Mouse (Mus musculus): ENCODE results near the gene Gab2.
A peak's percentile ranks its signal among the peaks of the same experiment; 100 is the strongest.

Gab2 gene

DNA sequence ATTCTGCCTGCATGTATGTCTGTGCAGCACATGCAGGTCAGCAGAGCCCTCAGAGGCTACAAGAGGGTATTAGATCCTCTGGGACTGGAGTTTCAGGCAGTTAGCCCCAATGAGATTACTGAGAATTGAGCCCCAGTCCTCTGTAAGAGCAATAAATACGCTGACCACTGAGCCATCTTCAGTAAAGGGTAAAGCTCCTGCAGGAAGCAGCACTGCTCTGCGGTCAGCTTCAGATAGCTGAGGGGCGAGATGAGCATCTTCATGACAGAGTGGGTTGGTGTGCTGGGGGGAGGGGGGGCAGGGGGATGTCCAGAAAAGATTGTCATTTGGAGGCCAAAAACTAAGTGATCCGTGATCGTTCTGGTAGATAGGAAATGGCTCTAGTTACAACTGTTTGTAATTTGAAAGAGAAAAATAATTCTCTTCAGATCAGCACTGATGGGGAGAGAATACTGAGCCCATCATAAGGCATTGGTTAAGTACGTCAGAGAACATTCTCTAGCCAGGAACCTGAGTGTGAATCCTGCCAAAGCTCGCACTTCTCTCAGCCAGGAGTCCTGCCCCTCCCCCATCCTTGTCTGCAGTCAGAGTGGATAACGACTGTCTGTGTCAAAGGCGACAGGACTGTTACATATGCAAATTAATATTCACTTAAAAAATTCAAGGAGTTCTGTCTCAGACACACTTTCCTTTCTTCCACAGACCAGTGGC is 264.9 kb downstream of the Gab2 start:
- DNase-seq (ENCODE audit: low spot score), result no peak

DNA sequence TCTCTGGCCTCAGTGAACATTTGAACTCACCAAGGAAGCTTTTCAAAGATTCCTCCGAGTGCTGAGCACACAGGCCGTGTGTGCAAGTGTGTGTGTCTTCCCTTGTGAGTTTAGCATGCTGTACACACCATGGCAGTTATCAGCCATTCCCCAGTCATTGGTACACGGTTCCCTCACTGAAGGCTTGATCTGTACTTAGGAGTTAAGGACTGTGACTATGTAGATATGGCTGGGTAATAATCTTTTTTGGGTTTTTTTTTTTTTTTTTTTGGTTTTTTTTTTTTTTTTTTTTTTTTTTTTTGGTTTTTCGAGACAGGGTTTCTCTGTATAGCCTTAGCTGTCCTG is 265.4 kb downstream of the Gab2 start:
- no peak for DNase-seq (ENCODE audit: low spot score)

DNA sequence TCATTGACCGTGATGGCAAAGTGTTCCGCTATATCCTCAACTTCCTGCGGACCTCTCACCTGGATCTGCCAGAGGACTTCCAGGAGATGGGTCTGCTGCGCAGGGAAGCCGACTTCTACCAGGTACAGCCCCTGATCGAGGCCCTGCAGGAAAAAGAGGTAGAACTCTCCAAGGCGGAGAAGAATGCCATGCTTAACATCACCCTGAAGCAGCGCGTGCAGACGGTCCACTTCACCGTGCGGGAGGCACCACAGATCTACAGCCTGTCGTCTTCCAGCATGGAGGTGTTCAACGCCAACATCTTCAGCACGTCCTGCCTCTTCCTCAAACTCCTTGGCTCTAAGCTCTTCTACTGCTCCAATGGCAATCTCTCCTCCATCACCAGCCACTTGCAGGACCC is 266.1 kb downstream of the Gab2 start:
- DNase-seq (ENCODE audit: low spot score), result no peak

DNA sequence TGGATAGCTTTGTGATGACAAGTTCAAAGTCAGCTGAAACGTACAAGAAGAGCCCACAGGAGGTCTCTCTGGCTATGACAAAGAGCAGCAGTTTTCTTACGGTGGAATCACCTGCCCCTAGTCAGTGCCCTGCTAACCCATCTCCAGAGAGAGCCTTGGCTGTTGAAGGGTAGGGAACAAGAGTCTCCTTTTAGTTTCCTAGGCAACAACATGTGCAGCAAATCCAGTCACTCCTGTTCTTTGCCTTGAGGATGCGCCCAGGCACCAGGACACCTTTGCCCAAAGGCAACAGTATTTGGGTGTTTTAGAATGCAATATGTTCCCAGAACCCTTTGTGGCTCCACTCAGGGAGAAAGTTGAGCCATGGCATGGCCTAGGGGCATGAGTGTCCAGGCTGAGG is 266.9 kb downstream of the Gab2 start:
- no peak for DNase-seq (ENCODE audit: low spot score)

DNA sequence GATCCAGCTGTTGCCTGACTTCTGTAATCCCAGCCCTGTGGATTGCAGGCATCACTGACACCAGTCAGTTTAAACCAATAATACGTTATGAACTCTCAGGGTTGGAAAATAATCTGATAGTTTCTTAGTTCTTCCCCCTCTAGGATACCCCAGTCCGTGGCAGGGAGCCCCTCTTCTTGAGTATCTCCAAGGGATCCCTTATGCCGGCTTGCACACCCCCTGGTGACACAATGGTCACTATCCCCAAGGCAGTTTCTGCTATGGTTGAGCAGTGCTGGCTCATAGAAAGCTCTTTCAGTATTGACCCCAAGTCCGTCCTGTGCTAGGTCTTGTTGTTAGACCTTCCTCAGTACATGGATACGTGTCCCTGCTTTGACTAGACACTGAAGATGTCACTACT is 267.4 kb downstream of the Gab2 start:
- DNase-seq (ENCODE audit: low spot score), result no peak

DNA sequence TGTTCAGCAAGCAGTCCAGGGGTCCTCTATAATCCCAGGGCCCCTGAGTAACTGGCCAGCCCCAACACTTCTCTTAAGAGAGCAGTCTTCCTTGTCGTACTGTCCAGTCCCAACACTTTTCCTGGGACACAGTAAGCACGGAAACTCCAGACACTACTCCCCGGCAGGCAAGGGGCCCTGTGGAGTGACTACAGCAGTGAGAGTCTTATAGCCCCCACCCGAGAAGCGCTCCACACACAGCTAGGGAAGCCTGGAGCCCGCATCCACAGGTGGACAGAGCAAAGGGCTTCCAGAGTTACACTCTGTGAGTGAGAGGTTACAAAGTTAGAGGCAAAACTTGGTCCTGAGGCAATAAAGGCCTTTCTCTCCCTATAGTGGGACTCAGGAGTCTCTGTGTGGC is 268.1 kb downstream of the Gab2 start:
- no peak for DNase-seq (ENCODE audit: low spot score)

DNA sequence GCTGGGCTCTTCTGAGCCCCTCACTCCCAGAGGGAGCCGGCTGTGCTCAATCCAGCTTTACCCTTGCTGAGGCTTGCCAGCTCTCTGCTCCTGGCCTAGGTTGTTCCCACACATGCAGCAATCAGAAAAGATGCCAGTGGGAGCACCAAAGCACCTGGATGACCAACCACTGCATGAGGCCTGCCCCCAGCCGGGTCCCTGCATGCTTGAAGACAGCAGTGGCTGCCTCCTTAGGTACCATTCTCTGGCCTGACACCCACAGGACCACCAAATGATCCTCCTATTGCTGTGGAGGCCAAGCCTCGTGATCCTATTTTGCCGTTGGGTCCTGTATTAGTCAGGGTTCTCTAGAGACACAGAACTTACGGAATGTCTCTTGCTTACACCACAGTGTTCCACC is 269.5 kb downstream of the Gab2 start:
- no peak for DNase-seq (ENCODE audit: low spot score)

DNA sequence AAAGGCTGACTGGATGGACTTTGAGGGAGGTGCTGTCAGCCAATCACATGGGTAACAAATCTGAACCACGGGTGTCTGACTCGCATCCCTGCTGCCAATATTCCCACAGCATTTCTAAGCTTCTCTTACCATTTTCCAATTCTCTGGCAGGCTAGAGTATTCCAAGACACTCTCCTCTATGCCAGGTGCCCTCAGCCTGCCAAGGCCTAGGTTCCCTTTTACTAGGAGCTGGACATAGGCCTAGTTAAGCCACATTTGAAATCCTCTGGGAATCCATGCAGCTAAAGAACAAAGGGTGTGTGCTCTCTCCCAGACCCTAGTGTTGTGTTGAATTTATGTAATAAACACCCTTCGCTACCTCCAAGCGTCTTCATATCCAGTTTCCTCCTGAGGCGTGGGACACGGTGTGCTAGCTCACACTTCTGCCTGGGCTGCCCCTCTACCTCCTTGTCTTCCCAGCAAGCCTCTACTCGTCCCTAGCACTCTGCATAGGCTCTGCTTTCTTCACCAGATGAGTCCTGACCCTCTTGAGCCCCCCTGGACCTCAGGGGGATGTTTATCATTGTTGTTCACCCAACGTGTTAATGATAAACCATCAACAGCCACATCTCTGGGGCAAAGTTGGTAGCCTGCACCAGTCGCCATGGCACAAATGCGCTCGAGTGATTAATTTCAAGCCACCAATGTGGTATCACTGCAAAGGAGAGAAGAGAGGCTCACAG is 270.6 kb downstream of the Gab2 start:
- DNase-seq (ENCODE audit: low spot score), result no peak

DNA sequence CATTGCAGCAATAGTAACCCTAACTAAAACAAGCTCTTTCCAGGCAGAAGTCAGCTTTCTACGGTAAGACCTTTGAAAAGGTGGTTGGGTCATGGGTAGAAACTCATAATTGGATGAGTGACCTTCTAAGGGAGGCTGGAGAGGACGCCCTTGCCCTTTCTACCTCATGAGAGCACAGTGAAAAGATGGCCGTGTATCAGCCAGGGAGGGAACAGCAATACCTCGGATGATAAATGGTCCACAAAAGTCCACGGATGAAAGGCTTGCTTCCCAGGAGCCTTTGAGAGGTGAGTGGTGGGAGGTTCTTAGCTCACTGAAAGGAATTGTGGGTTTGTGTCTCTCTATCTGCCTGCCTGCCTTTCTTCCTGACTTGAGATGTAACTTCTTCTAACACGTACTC is 272.0 kb downstream of the Gab2 start:
- DNase-seq (ENCODE audit: low spot score), result no peak

DNA sequence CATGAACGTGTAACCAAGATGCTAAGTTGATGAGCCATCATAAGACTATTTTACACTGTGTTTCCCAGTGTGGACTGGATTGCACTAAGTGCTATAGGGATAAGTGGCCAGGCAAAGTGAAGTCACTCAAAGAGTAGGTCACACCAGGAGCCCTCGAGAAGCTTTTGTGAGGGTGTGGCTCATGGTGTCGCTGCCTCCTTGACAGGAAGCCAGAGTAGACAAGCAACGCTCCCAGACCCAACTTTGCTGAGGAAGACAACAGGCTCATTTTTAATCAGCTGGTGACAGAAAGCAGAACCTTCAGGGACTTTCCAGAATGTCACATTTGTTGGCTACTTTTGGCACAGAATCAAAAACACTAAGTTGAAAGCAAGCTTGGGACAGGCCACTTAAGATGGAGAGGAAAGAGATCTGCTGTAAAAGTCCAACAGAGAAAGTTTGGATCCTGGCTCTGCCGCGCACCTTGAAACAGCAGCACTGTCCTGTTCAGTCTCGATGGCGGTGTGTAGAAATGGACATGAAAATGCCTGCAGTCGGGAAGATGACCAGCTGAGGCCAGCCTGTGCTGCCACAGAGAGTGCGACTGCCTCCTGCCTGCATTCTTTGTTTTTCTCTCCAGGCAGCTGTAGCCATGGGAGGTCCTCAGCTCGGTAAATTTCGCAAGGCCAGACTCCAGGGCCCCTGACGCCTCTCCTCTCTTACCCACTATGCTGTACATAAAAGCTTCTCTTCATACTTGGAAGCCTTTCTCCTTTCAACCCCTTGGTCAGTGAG is 273.9 kb downstream of the Gab2 start:
- no peak for DNase-seq (ENCODE audit: low spot score)

DNA sequence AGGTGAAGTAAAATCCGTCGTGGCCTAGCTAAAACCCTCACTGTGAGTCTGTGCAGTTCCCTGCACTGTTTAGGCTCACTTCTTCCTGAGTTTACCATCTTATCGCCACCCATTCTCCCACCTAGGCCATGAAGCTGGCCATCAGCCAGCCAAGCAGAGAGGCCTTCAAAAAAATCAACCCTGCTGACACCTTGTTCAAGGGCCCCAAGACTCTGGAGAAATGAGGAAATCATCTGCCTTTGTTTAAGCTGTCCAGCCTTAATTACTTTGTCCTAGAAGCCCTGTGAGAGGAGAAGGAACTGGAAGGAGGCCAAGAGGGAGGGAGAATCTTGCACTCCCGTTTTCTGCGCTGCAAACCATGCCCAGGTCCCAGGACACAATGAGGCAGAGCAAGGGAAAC is 274.9 kb downstream of the Gab2 start:
- DNase-seq (ENCODE audit: low spot score), result no peak

DNA sequence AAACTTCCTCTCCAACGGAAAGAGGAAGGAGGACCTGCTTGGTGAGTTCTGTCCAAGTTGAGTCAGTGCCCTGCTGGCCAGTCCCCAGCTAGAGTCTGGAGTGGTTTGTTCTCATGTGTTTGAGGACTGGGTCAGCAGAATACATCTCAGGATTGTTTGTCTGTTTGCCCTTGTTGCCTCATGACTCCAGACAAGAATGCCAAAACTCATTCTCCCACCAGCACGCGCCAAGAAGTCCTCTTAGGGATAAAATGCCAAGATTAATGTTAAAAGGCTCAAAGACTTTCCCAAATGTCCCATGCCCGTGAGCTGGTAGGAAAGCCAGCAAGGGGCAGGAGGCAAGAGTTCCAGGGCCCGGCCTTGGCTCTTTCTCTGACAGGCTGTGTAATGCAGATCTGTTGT is 275.5 kb downstream of the Gab2 start:
- peak; percentile 50 for DNase-seq (ENCODE audit: low spot score)

DNA sequence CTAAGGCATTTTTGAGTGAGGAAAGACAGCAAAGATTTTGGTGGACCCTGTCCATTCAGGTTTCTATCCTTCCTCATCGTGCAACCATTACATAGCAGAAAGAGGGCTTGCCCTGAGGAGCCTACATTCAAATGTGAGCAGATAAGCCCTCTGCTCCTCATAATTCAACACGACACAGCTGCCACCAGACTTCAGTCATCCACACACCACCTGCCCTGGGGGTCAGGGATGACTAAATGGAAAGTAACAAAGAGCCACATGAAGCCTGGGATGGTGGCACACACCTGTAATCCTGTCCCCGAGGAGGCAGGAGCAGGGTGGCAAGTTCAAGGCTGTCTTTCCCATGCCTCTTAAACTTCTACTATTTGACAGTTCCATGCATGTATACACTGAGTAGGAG is 276.5 kb downstream of the Gab2 start:
- no peak for DNase-seq (ENCODE audit: low spot score)

DNA sequence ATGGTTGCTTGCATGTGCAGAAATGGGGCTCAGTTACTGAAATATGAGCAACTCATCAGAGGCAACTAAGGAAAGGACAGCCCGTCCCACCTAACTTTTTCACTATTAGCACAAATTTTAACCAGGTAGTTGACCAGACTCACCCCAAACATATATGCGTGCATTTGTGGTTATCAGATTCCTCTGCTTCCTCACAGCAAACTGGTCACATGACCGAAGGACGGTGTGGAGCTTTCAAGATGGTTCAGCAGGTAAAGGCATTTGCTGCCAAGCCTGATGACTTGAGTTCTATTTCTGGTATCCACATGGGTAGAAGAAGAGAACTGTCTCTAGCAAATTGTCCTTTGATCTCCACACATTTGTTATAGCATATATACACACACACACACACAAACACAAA is 277.0 kb downstream of the Gab2 start:
- no peak for DNase-seq (ENCODE audit: low spot score)

Data from ovary, adult 18-20 months (tissue).